Mouse (Mus musculus): ENCODE results near the gene Abi3bp.
A peak's percentile ranks its signal among the peaks of the same experiment; 100 is the strongest.

The Abi3bp gene

DNA sequence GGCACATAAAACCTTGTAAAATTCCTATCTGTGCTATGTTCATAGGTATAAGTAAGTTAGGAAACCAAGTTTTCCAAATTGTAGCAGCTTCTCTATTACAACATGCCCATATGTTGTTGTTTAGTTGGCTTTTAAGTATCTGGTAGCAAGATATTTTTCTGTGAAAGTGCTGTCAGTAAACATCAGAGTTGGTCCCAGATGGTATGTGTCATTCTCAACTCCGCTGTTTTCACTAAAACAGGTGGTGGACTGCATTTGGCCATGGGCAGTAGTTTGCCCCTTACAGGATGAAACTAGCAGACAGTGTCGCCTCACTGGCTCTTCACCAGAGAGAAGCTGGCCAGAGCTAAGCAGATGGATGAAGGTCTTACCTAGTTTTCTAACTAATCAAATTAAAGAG lies 26.3 kb downstream of the Abi3bp start:
- no peak for DNase-seq (ENCODE audit: low spot score)

DNA sequence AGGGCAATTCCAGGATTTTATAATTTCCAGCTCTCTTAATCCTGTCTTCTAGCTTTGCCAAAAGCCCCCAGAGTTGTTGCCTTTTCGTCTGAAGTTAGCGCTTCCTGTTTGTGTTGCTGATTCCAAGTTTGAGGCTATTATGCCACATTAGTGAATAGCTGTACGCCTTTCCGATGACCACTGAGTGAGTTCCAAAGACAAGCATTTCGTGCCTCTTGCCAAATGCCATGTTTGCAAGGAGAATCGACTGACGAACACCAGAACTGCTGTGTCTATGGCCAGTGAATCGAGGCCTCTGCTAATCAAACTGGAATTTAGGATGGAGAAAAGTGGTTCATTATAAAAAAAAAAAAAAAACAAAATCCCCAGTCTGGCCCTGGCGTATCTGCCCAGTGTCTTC lies 40.3 kb downstream of the Abi3bp start:
- no peak for DNase-seq (ENCODE audit: low spot score)

DNA sequence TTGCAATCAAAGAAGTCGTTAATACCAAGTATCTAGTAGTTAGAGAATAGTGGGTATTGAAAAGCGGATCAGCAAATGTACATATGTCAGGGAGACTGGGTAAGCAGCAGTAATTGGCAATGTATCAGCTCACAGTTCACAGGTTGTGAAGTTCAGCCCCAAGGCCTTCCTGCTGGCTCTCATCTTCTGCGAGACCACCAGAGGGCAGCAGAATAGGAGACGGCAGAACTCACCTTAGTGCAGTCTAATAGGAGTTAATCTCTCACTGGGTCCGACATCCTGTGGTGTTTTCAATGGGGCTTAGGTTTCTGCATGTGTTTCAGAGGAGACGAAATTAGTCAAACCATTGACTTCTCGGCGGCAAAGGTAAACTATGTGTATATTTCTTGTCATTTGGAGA lies 46.7 kb downstream of the Abi3bp start:
- DNase-seq (ENCODE audit: low spot score) = no peak

DNA sequence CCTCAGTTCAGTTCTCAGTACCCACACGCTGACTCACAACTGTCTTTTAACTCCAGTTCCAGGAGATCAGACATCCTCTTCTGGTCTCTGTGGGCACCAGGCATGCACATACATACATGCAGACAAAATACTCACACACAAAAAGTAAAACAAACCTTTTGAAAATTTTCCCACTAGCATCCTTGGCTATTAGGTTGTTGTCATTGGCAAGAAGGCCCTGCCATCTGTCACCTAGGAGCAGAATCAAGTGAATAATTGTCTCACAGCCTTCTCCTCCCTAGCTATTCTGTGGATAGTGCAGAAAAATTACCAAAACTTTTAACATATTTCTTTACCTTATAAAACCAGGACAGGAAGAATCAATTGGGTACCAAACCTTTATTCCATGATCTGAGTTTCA lies 48.8 kb downstream of the Abi3bp start:
- no peak for DNase-seq (ENCODE audit: low spot score)

DNA sequence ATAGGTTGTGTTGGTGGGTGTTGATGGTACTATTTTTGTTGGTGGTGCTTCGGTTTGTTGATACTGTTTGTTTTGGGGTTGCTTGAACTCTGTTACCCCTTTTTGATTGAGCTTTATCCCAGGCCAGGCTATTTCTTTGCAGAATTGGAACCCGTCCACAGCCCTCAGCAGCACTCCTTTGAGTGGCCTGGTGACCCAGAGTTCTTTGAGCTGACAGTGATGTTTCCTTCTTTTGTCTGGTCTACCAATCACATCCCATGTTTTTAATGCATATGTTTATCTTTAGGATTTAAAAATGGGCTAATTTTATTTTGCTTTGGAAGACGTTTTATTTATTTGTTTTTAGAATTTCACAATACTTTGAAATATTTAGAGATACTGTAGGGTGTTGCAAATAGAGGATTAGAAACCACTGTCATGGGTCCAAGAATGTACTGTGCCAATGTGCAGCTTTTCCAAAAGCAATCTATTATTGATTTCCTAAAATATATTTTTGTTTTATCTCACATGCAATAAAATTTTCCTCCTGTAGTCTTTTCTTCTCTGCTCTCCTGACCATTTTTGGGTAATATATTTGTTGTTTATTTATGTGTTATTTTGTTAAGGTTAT lies 50.5 kb downstream of the Abi3bp start:
- peak; percentile 21 for DNase-seq (ENCODE audit: low spot score)

DNA sequence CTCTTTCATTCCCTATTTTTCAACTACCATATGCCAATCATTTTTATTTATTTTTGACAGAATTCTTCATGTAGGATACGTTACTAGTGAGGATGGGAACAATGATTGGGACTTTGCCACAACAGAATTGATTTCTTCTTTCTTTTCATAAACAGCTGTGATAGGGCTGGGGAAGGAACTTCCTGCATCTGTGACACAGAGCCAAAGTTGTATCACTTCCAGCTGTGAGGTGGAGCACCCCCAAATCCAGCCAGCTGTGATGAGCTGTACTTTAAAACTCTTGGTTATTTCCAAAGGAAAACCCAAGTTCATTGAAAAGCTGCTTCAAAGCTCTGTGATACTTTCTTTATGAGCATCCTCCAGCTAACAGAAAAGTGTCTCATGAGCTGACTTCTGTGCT lies 101.9 kb downstream of the Abi3bp start:
- DNase-seq (ENCODE audit: low spot score) = no peak

DNA sequence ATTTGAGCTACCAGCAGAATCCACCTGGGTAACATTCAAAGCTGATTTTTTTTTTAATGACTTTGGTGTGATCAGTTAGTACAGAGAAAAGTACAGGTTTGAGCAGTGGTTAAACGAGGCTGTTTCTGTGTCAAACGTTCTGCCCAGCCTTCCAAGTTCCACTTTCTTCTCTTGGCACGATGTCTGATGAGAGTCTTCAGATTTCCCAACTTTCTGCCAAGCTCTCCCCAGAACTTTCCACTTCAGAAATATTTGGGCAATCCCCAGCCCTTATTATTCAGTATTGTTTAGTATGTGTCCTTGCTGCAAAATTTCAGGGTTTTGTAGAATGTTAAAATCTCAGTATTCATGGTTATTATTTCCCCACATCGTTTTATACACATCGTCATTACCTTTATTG lies 115.9 kb downstream of the Abi3bp start:
- DNase-seq (ENCODE audit: low spot score) = peak; percentile 71

DNA sequence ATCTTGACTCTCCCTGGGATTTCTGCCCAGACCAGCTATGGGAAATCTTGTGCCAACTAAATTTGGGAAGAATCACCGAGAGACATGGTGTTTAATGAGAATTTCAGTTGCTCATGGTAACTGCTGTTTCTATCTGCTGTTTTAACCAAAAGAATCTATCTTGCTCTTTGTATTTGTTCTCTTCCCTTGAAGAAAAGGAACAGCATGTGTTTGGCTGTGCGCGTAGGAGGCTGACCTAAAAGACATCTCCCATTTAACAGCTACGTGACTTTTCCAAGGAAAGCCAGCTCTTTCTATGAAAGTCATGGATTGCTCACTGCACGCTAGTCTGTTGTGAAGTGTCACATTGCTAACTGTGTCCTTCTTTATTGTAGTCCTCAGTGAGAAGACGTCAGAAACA lies 117.2 kb downstream of the Abi3bp start:
- peak; percentile 24 for DNase-seq (ENCODE audit: low spot score)

DNA sequence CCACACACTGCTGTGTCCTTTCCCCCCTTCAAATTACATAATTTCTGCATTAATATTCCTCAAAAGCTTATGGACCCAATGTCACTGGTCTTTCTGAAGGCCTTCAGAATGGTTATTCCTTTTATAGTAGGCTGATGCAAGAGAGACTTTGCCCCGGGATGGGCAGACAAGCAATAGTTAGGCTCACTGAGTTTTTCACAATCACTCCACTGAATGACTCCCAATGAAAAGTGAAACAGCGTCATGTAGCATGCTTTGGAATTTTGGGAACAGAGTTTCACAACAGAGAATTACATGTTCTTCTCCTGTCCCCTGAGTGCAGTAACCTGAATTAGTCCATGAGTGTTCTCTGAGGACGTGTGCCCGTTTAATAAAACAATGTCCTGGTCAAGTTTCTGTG lies 120.7 kb downstream of the Abi3bp start:
- peak; percentile 26 for DNase-seq (ENCODE audit: low spot score)

DNA sequence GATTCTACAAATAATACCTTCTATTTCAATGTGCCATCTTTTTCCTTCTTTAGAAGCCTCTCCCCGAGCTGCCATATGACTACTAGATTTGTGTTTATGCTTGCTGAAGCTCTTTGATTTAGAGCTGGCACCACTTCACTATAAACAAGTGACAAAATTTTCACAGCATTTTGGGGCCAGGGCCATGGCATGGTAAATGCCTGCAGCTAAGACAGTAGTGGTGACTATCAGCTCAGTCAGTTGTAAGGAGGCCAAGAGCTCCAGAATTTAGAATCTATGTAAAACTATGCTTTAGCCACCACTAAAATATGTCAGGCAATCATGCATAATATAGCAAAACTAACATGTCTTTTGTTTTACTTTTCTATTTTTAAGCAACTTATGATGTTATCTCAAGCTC lies 124.7 kb downstream of the Abi3bp start:
- no peak for DNase-seq (ENCODE audit: low spot score)

DNA sequence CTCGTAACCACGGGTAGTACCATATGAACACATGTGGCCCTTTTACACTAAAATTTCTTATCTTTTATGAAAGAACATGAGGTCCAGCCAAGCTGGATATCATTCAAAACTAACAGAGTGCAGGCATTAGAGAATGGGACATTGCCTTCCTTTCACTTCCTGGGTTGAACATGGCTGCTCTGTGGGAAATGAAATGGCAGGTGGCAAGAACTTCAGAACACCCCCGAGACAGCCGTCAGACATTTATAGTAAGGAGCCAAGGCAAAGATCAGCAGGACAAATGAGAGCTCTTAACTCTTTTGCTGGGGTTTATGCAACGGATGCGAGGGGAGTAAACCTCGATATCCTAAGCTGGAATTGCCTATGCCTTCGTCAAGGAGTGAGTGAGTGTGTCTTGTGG lies 132.9 kb downstream of the Abi3bp start:
- DNase-seq (ENCODE audit: low spot score) = peak; percentile 21

DNA sequence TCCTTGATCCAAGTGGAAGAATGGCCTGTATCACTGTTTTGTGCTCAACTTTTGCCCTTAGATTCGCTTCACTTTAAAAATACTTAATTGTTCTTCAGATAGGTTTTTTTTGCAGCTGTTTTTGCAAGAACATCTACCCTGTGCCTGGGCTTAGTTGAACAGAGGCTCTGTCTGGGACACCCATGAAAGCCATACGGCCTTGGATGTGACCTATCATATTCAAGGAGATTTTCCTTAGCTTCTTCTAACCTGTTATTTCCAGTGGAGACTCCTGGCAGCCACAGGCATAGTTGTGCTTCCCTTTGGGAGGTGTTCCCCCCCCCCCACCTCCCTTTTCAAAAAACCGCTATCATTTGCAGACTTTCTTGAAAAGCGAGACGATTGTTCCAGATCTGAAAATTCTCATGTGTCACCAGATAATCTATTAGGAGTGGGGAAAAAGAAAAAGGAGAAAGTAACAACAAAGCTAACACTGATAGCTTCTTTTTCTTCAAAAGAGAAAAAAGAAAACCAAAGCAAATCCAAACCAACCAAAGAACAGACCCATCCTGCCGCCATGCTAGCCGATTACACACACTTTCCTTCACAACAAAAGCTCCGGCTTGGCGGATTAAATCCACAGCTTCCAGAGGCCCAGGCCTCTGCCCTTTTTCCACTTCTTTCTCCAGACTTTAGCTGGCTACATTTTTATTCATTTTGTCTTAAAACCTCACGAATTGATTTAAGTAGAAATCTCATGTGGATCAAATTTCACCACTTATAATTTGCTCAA lies 133.6 kb downstream of the Abi3bp start:
- DNase-seq (ENCODE audit: low spot score) = no peak

DNA sequence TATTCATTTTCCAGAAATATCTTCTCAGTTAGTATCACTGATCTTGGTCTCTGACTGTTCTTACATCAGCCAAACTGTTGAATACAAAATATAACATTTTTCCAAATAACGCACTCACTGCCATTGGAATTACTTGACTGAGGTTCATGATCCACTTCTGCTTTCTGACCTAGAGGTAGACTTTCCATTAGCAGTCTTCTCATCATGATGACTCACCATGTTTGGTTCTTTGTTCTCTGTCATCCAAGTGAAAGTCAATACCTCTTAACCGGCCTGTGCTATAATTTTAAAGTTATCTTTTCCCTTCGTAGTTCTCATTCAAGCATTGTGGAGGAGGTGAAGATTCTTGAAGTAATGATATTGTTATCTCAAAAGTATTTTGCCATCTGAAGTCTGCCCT lies 160.9 kb downstream of the Abi3bp start:
- no peak for DNase-seq (ENCODE audit: low spot score)

DNA sequence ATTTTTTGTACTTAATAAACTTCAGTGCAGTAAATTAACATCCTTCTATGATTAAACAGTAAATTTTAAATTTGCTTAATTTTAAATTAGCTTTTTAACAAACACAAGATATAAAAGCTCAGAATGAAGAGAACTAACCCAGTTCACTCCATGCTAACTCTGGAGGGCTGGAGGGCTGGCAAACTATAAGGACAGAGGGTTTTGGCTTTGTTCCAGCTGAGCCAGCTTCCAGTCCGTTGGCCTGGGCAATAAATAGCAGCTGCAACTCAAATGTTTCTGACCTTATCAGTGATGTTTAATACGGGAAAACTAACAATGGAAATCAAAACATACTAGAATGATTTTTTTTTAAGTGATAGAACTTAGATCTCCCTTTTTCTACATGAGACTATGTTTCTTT lies 167.6 kb downstream of the Abi3bp start:
- no peak for DNase-seq (ENCODE audit: low spot score)

DNA sequence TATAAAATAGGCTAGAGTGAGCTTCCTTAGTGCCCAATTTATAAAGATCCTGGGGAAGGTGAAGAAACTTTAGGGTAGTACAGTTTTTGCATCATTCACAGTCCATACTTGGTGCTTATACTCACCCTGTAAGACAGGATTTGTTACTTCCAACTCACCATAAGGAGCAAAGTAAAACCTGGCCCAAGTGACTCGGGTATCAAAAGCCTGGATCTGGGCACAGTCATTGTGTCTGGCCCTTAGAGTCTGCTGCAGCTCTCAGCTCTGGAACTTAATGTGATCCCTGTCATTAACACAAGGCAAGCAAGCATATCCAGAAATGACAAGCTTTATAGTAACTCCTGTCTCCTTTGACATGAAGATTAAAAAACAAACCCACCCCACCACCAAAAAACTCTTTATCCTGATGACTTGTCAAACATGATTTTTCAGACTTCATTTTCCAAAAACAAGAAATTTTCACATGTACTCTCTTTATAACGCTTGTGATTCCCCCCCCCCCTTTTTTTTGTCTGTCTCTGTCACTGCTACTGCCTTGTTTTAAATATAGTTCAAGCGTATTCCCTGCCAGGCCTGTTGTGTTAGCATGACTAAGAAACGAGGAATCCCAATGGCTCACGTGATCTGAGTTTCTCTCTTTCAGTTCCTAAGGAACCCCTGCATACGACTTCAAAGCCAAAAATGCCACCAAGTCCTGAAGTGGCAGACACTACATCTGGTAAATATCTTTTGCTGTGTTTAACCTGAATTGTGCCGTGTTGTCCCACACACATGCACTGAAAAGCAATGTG lies 168.9 kb downstream of the Abi3bp start:
- no peak for DNase-seq (ENCODE audit: low spot score)

DNA sequence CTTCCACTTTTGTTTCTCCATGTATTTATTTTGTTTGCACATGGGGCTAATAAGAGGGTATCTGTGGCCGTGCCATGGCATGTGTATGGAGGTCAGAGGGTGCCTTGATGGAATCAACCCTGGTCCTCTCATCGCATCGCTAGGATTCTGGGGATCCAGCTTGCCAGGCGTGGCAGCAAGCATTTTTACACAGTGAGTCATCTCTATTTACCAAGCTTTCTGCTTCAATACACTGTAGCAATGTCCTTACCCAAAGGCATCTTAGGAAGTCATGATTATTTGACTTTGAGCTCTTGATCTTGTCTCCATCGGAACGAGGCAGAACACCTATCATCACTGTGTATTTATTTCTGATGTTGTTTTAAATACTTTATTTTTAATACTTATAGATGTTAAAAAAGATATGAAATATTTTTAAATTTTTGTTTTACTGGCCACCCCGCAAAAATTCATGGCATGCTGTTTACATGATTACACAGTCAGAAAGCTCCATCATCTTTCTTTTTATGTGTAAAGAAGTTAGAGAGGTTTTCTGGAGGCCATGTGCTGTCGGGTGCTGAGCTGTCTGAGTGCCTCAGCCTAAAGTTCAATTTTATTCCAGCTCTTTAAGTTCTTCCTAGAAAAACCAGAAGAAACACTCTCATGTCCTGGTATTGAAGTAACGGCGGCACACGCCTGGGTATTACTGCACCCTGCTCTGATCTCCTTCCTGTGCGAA lies 177.7 kb downstream of the Abi3bp start:
- no peak for DNase-seq (ENCODE audit: low spot score)

DNA sequence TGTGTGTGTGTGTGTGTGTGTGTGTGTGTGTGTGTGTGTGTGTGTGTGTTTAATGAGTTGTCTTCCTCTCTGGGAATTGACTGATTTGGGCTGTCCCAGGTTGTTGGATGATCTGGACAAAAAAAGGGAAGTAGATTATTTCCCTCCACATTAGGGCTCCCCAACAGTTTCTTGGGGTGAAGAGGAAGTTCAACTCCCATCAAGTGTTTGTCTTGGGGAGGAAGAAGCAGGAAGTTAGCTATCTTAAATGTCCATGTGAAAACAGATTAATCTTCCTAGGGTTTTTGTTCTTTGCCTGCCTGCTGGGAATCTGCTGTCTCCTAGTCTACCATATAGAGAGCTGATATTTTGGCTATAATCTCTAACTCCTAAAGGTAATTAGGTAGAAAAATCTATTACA lies 181.2 kb downstream of the Abi3bp start:
- no peak for DNase-seq (ENCODE audit: low spot score)

DNA sequence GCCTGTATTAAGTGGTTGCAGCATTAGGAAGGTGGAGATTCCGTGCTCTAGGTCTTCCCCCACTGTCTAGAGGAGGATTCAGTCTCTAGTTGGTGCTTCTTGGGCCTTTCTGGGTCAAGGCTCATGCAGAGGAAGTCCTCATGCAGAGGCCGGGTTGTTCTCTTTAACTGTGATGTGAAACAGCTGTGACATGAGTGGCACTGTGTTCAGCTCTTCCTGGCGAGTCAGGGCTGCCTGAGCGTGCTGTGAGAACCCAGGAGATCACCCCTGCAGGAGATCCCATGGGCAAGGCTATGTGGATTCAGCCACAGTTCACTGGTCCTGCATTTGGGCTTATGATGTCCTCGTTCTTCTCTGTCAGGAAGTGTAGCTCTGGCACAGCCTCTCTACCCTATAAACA lies 191.8 kb downstream of the Abi3bp start:
- DNase-seq (ENCODE audit: low spot score) = no peak

DNA sequence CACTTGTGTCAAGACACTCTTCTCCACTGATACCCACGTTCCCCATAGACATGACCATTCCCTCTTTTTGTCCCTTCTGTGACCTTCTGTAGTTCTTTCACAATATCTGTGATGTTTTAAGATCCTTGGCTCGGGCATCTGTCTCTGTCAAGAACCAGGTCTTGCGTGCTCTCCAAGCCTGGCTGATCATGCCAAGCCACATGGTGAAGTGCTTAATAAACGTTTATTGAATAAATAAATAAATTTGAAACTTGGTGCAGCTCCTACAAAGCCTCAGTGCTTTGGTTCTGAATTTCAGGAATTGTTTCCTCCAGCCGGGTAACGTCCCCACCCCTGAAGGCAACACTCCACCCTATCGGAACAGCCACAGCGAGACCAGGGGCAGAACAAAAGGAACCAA lies 193.3 kb downstream of the Abi3bp start:
- DNase-seq (ENCODE audit: low spot score) = peak; percentile 58

DNA sequence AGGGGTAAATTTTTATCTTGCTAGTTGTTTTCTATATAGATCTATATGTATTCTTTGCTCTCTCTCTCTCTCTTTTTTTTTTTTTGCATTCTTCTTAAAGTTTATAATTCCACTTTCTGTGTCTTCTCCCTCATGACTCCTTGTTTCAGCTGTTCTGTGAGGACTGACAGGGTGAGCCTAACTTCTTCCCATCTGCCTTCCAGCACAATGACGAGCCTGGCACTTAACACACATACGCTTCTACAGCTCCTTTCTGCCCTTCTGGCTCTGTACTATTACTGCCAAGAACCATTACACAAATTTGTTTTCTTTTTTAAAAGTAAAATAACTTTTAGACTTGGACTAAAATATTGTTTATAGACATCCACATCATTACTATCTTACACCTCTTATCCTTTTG lies 195.7 kb downstream of the Abi3bp start:
- no peak for DNase-seq (ENCODE audit: low spot score)

DNA sequence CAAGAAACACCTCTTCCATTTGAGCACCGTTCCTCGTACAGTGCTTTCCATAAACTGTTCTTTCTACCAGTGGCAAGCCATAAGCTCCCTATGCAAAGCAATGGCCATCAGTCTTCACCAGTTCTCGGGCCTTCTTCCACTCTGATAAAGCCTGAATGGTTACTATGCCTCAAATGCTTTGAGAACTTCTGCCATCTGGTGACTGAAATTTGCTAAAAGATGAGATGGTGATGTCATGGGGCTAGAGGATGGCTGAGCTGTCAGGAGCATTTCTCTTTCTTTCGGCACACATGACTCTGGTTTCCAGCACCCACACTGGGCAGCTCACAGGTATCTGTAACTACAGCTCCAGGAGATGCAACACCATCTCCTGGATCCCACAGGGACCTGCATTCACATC lies 199.5 kb downstream of the Abi3bp start:
- DNase-seq (ENCODE audit: low spot score) = peak; percentile 63

DNA sequence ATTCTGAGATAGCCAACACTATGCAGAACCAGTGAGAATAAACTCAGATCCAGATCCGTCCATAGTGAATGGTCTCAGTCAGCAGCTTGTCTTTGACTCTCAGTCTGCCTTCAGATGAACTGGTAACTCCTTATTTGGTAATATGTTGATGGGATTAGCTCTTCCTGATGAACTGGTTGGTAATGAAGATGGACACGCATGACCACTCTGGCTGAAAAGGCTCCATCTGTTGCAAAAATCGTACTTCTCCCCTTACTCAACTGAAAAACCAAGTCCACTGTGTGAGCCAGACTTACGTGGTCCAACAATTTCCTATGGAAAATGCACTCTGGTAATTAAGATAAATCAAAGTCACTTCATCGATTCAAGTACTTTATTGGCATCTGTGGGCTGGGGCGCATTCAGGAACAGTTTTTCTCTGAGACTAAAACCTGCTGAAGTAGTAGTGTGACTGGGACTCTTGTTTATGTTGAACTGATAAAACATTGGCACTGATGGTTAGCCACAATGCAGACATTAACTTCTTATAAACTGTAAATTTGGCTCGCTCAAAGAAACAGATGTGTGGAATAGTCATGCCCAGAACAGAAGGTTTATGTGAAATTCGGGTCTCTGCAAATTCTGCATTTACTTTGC lies 203.4 kb downstream of the Abi3bp start:
- DNase-seq (ENCODE audit: low spot score) = no peak

All from adipocyte (in vitro differentiated cells).